In genomic region chr17:80660707-80661380, GRCm38 (mm10) we compare ENCODE assay signal across 18 mouse cellular contexts.
DNase-seq lines count a peak whose midpoint lies in the region; ATAC-seq and TF ChIP-seq lines count a peak whose summit lies in the region.
"Had no signal": no experiment of that assay in that cellular context is flagged by ENCODE, and none has a peak within 500 bp of the region (broad histone marks: within the 10 kb centered on the region; RNA-seq: fewer than 3 reads in every experiment).

No protein-coding gene starts in this region.

- ATAC-seq in hindbrain, embryonic 14.5 days (ENCODE audit: low FRiP score), result no peak
- ATAC-seq: intestine, embryonic 16.5 days had no signal

- H3K4me3 ChIP-seq in cerebellum, adult 2 months (replicated peaks; ENCODE audit: insufficient read depth, low read depth, low read length), result no peak overlapping the region
- no peak overlapping the region for H3K4me3 ChIP-seq in layer of hippocampus, adult 2 months
- H3K4me3 ChIP-seq in hindbrain, embryonic 14.5 days (replicated peaks; ENCODE audit: low read length), result no peak overlapping the region
- H3K4me3 ChIP-seq: erythroblast, embryonic 14.5 days; heart, embryonic 12.5 days; kidney, embryonic 15.5 days; midbrain, embryonic 12.5 days had no signal

- H3K27ac ChIP-seq in cerebellum, adult 2 months (ENCODE audit: insufficient read depth, low read length), result 0 out of 2 replicates have a peak overlapping the region, but pooled peaks have one; percentile 3
- peak overlapping the region; percentile 43; the same call in 1 of the 2 replicates for H3K27ac ChIP-seq in layer of hippocampus, adult 2 months
- peak overlapping the region; percentile 39; the same call in 1 of the 2 replicates for H3K27ac ChIP-seq in hindbrain, embryonic 14.5 days
- H3K27ac ChIP-seq: kidney, embryonic 15.5 days; midbrain, embryonic 12.5 days; stomach, postnatal 0 days had no signal

- H3K9me3 ChIP-seq in hindbrain, embryonic 14.5 days (ENCODE audit: control insufficient read depth, low read length), result no peaks in the 10 kb centered on the region
- H3K9me3 ChIP-seq: heart, embryonic 12.5 days; kidney, embryonic 15.5 days; midbrain, embryonic 12.5 days had no signal

- no peaks in the 10 kb centered on the region for H3K36me3 ChIP-seq in hindbrain, embryonic 14.5 days (replicated peaks; ENCODE audit: control insufficient read depth, insufficient read depth)
- H3K36me3 ChIP-seq: midbrain, embryonic 12.5 days had no signal

- TF ChIP-seq POLR2A in cerebellum, adult 2 months (IDR thresholded peaks at IDR 0.05; ENCODE audit: borderline replicate concordance, insufficient read depth, low read length), result no peak

- TF ChIP-seq CTCF in cerebellum, adult 2 months (IDR thresholded peaks at IDR 0.05; ENCODE audit: borderline replicate concordance, insufficient read depth, low read depth, low read length), result no peak
- TF ChIP-seq CTCF in layer of hippocampus, adult 2 months (conservative IDR thresholded peaks at IDR 0.05), result no peak

- no peaks in the 10 kb centered on the region for H3K27me3 ChIP-seq in cerebellum, adult 2 months (ENCODE audit: control insufficient read depth, insufficient read depth, low read length)
- H3K27me3 ChIP-seq in hindbrain, embryonic 14.5 days (ENCODE audit: control insufficient read depth, insufficient read depth, low read length), result no peaks in the 10 kb centered on the region
- H3K27me3 ChIP-seq: CH12.LX; heart, embryonic 12.5 days; kidney, embryonic 15.5 days; midbrain, embryonic 12.5 days had no signal

- H3K4me2 ChIP-seq in hindbrain, embryonic 14.5 days (replicated peaks), result no peak overlapping the region
- H3K4me2 ChIP-seq: heart, embryonic 12.5 days; kidney, embryonic 15.5 days; midbrain, embryonic 12.5 days had no signal

- WGBS in cerebellum, adult 2 months, result 47% methylated on average over 15 of the region's 15 CpGs
- 53% methylated on average over 15 of the region's 15 CpGs for WGBS in hindbrain, embryonic 14.5 days

- no peak overlapping the region for H3K9ac ChIP-seq in hindbrain, embryonic 14.5 days
- H3K9ac ChIP-seq: heart, embryonic 12.5 days; kidney, embryonic 15.5 days; midbrain, embryonic 12.5 days had no signal

- peaks cover 47% of the 10 kb centered on the region for H3K4me1 ChIP-seq in cerebellum, adult 2 months (ENCODE audit: control insufficient read depth, insufficient read depth, low read length)
- 0 out of 2 replicates have a peak, but pooled peaks cover 6% of the 10 kb centered on the region for H3K4me1 ChIP-seq in hindbrain, embryonic 14.5 days (replicated peaks; ENCODE audit: control insufficient read depth, insufficient read depth, low read length)
- H3K4me1 ChIP-seq: kidney, embryonic 15.5 days had no signal

- peak; percentile 43 to 54 for DNase-seq in cerebellum, adult 2 months
- DNase-seq in cerebellum, adult 9-11 months, result no peak
- no peak for DNase-seq in layer of hippocampus, adult 2 months (ENCODE audit: low spot score in 2 of 2)
- no peak for DNase-seq in layer of hippocampus, postnatal 14 days (ENCODE audit: low spot score in 2 of 2)
- peak; percentile 57 for DNase-seq in cerebellum, adult 9-10 months
- no peak for DNase-seq in hindbrain, embryonic 14.5 days (ENCODE audit: low spot score)
- DNase-seq in urinary bladder, postnatal 14 days (ENCODE audit: low spot score), result no peak
- DNase-seq: heart, postnatal 36 days; layer of hippocampus, postnatal 36 days; lung, adult 18-20 months; lung, postnatal 36 days had no signal

Comparison
In these comparisons a context has a peak if more than half of its experiments do, and no peak if none do; other contexts are left out.
1. DNase-seq: peak in cerebellum, adult 2 months (2 of 2) and cerebellum, adult 9-10 months (single experiment); none in cerebellum, adult 9-11 months (single experiment), layer of hippocampus, adult 2 months (0 of 2), layer of hippocampus, postnatal 14 days (0 of 2), hindbrain, embryonic 14.5 days (single experiment) and urinary bladder, postnatal 14 days (single experiment).
2. Peak in every context shown above with its lines, with median percentiles within 50 percentile points of each other: H3K27ac ChIP-seq.